Mouse (Mus musculus) limb, embryonic 12.5 days (tissue): ENCODE measurements around the gene Uckl1. TPM values are rescaled to one million over a fixed set of nuclear protein-coding genes. Genes with fewer than 3 reads are reported as not detected.
A peak's percentile ranks its signal among the peaks of the same experiment; 100 is the strongest.

Experiments
- ATAC-seq: fragments of 200-750 bp; cut with Nextera tagmentation; 2 replicates; pipeline ENCODE4 v1.8.0; 2017; ENCODE audit warnings: low read depth, moderate TSS enrichment; ENCODE audit not compliant: insufficient number of reproducible peaks, insufficient read depth, low FRiP score, low TSS enrichment
- H3K27ac ChIP-seq: fragments of 300-500 bp; sonication (generic); 2 replicates; pipeline ENCODE4 v1.5.1; 2016; ENCODE audit warnings: mild to moderate bottlenecking, moderate library complexity
- H3K27me3 ChIP-seq: fragments of 300-500 bp; sonication (generic); 2 replicates; pipeline ENCODE4 v1.6.1; 2016; ENCODE audit warnings: mild to moderate bottlenecking, moderate library complexity
- H3K36me3 ChIP-seq: fragments of 300-500 bp; sonication (generic); 2 replicates; pipeline ENCODE4 v1.6.1; 2016; ENCODE audit warnings: mild to moderate bottlenecking, moderate library complexity
- H3K4me1 ChIP-seq: fragments of 300-500 bp; sonication (generic); replicated peaks from 2 replicates; pipeline ENCODE4 v1.6.1; 2016
- H3K4me2 ChIP-seq: fragments of 300-500 bp; sonication (generic); 2 replicates; pipeline ENCODE4 v1.6.1; 2016; ENCODE audit warnings: mild to moderate bottlenecking, moderate library complexity
- H3K4me3 ChIP-seq: fragments of 300-500 bp; sonication (generic); replicated peaks from 2 replicates; pipeline ENCODE4 v1.5.1; 2016; ENCODE audit warnings: mild to moderate bottlenecking
- H3K9ac ChIP-seq: fragments of 300-500 bp; sonication (generic); replicated peaks from 2 replicates; pipeline ENCODE4 v1.6.1; 2016; ENCODE audit warnings: mild to moderate bottlenecking, moderate library complexity
- H3K9me3 ChIP-seq: fragments of 300-500 bp; sonication (generic); 2 replicates; pipeline ENCODE4 v1.6.1; 2016; ENCODE audit warnings: mild to moderate bottlenecking, moderate library complexity
- WGBS: fragments of 180-500 bp; shearing (Covaris S2); methylation state at CpG from one replicate; pipeline ENCODE4 v1.1.7; 2016; 5-methylcytosine and 5-hydroxymethylcytosine counted together
- polyA plus RNA-seq: library from polyadenylated mRNA; unstranded; fragments of >200 nt; fragmentation: Nextera tagmentation; extraction: Ambion mirVana; gene quantifications from 2 replicates; pipeline ENCODE4 v1.2.1, GENCODE M21; 2016

Gene Uckl1
- polyA plus RNA-seq, 1 experiment from 2014 or later: 37.9 TPM

DNA sequence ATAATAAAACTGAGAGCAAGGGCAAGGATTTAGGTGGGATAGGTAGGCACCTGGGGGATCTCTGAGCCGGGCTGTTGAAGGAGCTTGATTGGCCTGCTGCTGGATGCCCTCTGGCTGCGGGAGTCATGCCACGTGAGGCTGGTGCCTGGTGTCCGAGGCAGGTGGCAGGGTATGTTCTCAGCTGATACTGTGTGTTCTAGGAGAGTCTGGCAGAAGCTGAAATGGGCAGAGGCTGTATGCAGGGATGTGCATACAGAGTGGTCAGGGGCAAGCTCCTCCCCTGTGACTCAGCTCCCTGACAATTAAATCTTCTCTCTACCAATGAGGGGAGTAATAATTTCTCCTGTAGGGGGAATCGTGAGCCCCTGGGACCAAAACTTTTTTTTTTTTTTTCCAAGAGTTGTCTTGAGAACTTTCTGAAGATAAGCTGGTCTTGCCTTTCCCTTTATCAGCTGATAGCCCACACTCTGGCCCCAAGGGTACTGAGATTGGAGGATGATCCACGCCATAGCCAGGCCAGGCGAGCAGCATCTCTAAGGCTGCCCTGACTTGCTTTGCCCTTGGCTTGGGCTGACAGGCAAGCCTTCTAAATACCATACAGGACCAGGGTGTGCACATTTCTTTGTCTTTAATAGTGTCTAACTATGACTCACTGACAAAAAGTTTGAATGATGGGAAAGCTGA lies 12.8 kb upstream of the Uckl1 start:
- no peak overlapping the region for H3K9ac ChIP-seq
- H3K9me3 ChIP-seq: no peaks in the 10 kb centered on the region
- peaks cover 29% of the 10 kb centered on the region for H3K4me1 ChIP-seq
- WGBS: 70% methylated on average over 7 of the region's 7 CpGs
- no peak for ATAC-seq
- no peak overlapping the region for H3K4me3 ChIP-seq
- H3K27ac ChIP-seq: no peak overlapping the region
- H3K36me3 ChIP-seq: no peaks in the 10 kb centered on the region
- peaks cover 27% of the 10 kb centered on the region for H3K27me3 ChIP-seq
- H3K4me2 ChIP-seq: no peak overlapping the region

DNA sequence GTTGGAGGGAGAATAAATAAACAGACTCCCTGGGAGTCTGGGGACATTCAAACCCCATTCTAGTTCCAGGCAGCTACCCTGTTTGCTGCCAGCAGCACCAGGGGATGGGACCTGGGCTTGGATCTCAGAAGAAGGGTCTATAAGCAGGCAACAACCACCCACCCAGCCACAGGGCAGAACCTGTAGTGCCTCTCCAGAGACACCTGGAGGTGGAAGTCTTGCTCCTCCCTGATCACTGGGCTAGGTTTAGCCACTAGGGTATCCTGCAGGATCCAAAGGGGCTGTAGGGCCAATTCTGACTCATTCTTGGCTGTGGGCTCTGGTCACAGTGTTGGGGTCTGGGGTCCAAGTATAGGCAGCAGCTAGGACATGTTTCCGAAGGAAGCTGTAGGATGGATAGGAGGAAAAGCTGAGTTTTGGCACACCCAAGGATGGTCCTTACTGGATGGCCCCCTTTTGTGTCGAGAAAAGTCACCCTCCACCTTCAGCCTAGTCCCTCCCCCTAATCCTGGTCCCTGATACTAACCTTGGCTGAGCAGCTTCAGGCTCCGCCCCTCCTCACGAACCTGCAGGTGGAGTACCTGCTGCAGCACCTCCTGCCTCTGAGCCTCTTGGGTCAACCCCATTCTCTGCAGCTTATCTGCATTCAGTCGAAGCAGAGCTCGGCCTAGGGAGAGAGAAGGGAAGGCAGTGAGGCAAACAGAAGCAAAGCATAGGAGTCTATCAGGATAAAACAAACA lies 11.7 kb upstream of the Uckl1 start:
- peaks cover 27% of the 10 kb centered on the region for H3K27me3 ChIP-seq

DNA sequence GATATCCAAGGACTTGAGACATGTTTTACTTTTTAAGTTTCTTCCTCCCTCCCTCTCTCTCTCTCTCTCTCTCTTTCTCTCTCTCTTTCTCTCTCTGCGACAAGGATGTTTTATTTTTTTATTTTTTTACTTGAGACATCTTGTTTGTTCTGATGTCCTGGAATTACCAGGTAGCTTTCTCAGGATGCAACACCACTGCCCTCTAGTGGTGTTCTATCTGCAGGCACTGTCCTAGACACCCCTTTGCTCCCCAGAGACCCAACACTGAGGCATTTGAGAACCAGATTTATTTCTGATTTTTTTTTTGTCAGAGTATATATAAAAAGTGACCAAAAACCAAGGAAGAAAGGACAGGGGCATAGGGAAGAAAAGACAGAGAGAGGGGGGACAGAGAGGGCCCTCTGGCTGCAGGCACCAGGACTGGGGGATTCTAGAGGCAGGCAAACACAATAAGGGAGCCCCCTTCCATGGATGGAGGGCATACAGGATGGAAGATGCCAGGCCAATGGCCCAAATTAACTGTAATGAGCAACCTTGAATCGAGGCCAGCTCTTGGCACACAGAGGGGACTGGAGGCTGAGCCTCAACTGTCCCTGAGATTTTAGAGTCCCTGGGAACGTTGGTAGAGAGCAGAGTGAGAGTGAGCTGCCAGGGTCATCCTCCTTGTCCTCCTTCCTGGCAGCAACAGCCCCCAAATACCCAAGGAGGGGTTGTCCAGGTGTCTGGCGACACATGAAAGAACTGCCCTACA lies 10.4 kb upstream of the Uckl1 start:
- H3K4me3 ChIP-seq: no peak overlapping the region
- H3K9ac ChIP-seq: no peak overlapping the region
- H3K4me1 ChIP-seq: peaks cover 27% of the 10 kb centered on the region
- no peak overlapping the region for H3K27ac ChIP-seq
- 71% methylated on average over 4 of the region's 4 CpGs for WGBS
- ATAC-seq: no peak
- H3K9me3 ChIP-seq: no peaks in the 10 kb centered on the region
- no peak overlapping the region for H3K4me2 ChIP-seq
- peaks cover 24% of the 10 kb centered on the region for H3K27me3 ChIP-seq
- H3K36me3 ChIP-seq: peaks cover 8% of the 10 kb centered on the region

More for the DNA sequence above, 11.7 kb upstream of the Uckl1 start:
- H3K36me3 ChIP-seq: no peaks in the 10 kb centered on the region
- H3K9me3 ChIP-seq: no peaks in the 10 kb centered on the region
- H3K4me3 ChIP-seq: no peak overlapping the region
- H3K27ac ChIP-seq: no peak overlapping the region
- no peak overlapping the region for H3K9ac ChIP-seq
- peaks cover 27% of the 10 kb centered on the region for H3K4me1 ChIP-seq
- ATAC-seq: no peak
- WGBS: 41% methylated on average over 6 of the region's 6 CpGs
- no peak overlapping the region for H3K4me2 ChIP-seq

DNA sequence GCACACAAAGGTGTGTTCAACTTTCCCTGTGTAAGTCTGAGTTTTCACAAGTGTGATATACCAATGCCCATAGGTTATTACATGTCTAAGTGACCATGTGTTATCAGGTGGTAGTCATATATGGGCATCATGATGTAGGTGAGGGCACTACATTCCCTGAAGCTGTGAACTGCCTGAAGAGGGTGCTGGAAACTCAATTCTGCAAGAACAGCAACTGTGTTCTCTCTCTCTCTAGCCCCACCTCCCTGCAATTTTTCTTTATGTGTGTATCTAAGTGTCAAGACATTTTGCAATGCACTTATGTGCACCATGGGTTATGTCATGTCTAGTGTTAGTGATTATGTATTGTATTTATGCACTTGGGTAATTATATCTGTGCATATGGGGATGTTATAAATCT lies 9.2 kb upstream of the Uckl1 start:
- no peaks in the 10 kb centered on the region for H3K9me3 ChIP-seq
- H3K4me2 ChIP-seq: no peak overlapping the region
- H3K27me3 ChIP-seq: peaks cover 14% of the 10 kb centered on the region
- H3K27ac ChIP-seq: no peak overlapping the region
- no peak for ATAC-seq
- peaks cover 27% of the 10 kb centered on the region for H3K4me1 ChIP-seq
- no peak overlapping the region for H3K4me3 ChIP-seq
- H3K36me3 ChIP-seq: peaks cover 20% of the 10 kb centered on the region
- no peak overlapping the region for H3K9ac ChIP-seq

DNA sequence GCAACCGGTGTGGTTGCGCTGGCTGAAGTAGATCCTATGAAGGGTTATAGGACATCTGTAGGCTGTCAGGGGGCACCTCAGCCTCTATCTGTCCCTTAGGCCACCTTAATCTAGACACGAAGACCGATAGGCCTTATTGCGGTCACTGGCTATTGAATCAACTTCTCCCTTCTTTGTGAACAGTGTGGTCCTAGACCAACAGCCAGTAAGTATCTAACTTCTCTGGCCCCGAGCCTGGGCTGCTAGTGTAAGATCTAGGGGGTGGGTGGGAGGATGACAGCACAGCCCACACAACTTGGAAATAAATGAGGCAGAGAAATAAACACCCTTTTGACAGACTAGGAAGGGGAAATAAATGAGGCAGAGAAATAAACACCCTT lies 8.3 kb upstream of the Uckl1 start:
- Histone ChIP-seq H3K4me2 (peak overlapping the region; percentile 85), H3K4me1 (peaks cover 20% of the 10 kb centered on the region), H3K4me3 (peak overlapping the region; percentile 95), H3K27me3 (peaks cover 4% of the 10 kb centered on the region; the same call in 1 of the 2 replicates), H3K27ac (peak overlapping the region; percentile 82; the same call in 1 of the 2 replicates), H3K9ac (peak overlapping the region; percentile 89), H3K9me3 (no peaks in the 10 kb centered on the region), H3K36me3 (peaks cover 29% of the 10 kb centered on the region)
- 6% methylated on average over 6 of the region's 6 CpGs for WGBS
- ATAC-seq: peak; percentile 13; the same call in 1 of the 2 replicates

DNA sequence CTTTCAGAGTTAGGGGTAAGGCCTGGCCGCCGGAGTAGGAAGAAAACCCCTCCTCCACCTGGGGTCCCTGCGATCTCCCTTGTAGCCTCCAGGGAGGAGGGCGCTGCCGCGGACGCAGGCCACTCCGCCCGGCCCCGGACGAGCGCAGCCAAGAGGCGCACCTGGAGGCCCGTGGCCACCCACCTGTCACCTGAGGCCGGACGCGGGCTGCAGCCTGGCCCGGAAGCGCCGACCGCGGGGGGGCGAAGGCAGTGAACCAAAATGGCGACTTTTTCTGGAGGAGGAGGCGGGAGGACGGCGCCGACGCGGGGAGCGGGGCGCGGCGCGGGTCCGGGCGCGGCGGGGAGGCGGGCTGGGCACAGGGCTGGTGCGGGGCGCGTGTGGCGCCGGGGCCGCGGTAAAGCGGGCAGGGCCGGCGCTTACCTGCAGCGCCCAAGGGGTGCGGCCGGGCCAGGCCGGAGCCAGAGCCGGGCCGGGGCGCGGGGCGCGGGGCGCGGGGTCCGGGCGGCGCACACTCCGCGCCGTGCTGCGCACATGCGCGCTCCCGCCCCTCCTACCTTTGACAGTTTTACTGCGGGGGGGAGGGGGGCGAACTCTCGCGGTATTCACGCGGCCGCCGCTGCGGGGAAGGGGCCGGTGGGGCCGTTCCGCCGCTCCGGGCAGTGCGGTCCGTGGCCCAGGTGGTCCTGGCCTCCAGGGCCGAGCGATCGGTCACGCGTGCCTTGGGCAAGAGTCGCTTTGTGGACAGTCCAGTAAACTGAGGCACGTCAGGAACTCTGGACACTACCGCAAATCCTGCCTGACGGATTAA lies 7.7 kb upstream of the Uckl1 start, which contains the start of gene Zfp512b:
Gene Zfp512b (minus strand): TSS at position 573 of the 811 bp plus-strand sequence.
- H3K9ac ChIP-seq: peak within 1 kb of the TSS; percentile 89
- H3K4me2 ChIP-seq: peak within 1 kb of the TSS; percentile 85
- H3K4me3 ChIP-seq: peak within 1 kb of the TSS; percentile 95
- no peaks in the 10 kb centered on the region for H3K27me3 ChIP-seq
- peak; percentile 71 for ATAC-seq
- H3K36me3 ChIP-seq: peaks cover 35% of the 10 kb centered on the region
- H3K9me3 ChIP-seq: no peaks in the 10 kb centered on the region
- peak within 1 kb of the TSS; percentile 82 for H3K27ac ChIP-seq
- under 1% methylated on average over 88 of the region's 97 CpGs for WGBS
- H3K4me1 ChIP-seq: peaks cover 17% of the 10 kb centered on the region

DNA sequence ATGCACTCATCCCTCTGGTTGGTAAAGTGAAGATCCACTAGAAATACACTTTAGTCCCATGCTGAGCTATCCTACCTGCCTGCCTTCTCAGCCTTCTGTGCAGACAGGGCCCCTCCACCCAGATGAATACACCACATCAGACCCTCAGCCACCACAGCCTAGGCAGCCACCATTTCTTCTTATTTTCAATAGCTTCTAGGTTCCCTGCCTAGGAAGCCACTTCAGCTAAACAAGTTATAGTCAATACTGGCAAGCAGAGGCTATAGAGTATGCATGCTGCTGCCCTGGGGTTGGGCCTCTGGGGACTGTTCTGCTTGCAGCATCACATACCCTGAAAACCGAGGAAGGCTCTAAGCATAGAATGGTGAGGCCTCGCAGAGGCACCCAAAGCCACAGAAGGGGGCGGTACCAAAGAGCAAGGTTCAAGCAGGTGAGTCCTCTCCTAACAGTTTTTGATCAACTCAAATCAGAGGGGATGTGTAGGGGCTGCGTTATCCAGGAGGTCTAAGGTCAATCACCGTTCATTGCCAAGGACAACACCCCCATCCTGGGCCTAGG lies 6.9 kb upstream of the Uckl1 start, which contains the start of gene Prpf6:
Gene Prpf6 (plus strand): TSS at position 341 of the 558 bp plus-strand sequence.
- H3K4me3 ChIP-seq: peak within 1 kb of the TSS; percentile 95
- H3K27me3 ChIP-seq: no peaks in the 10 kb centered on the region
- peaks cover 17% of the 10 kb centered on the region for H3K4me1 ChIP-seq
- H3K4me2 ChIP-seq: peak within 1 kb of the TSS; percentile 85
- peak within 1 kb of the TSS; percentile 82 for H3K27ac ChIP-seq
- H3K36me3 ChIP-seq: peaks cover 43% of the 10 kb centered on the region
- ATAC-seq: no peak
- no peaks in the 10 kb centered on the region for H3K9me3 ChIP-seq
- WGBS: 28% methylated on average over 5 of the region's 5 CpGs
- H3K9ac ChIP-seq: peak within 1 kb of the TSS; percentile 89

DNA sequence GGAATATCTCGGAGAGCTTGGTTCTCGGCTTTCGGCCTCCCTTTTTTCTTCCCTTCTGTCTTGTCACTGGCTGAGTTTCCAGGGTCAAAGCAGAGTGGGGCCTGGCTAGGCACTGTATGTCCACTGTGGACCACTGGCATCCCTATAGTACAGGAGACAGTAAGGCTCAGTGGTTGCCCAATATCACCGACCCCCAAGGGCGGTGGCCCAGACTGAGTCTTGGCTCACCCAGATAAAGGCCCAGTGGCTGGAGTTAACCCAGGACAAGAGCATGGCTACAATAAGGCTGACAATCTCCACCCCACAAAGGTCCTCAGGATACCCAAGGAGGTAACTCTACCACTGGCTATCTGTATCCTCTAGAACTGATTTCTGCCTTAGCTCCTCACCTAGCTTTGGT lies 5.8 kb upstream of the Uckl1 start:
- Histone ChIP-seq H3K27me3 (no peaks in the 10 kb centered on the region), H3K4me2 (no peak overlapping the region), H3K9ac (0 out of 2 replicates have a peak overlapping the region, but pooled peaks have one; percentile 8), H3K4me3 (no peak overlapping the region), H3K9me3 (no peaks in the 10 kb centered on the region), H3K4me1 (peaks cover 17% of the 10 kb centered on the region), H3K27ac (no peak overlapping the region), H3K36me3 (peaks cover 54% of the 10 kb centered on the region)
- WGBS: 93% methylated on average over 5 of the region's 5 CpGs
- ATAC-seq: no peak

DNA sequence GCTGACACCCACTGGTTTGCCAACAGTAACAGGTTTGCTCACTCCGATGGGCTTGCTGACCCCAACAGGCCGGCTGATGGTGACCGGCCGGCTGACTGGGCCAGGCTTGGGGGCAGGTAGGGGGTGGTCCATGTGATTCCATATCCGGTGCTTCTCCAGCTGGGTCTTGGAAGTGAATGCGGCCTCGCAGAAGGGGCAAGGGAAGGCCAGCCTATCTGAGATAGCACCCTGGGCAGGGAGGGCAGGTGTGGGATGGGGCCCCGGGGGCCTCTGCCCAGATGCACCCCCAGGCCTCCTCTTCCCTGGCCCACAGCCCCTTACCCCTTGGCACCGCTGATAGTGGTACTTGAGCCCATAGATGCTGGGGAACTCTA lies 5.0 kb upstream of the Uckl1 start:
- Histone ChIP-seq H3K9me3 (no peaks in the 10 kb centered on the region), H3K36me3 (peaks cover 62% of the 10 kb centered on the region), H3K27me3 (no peaks in the 10 kb centered on the region), H3K4me2 (no peak overlapping the region), H3K9ac (no peak overlapping the region), H3K27ac (no peak overlapping the region), H3K4me3 (no peak overlapping the region), H3K4me1 (peaks cover 17% of the 10 kb centered on the region)
- ATAC-seq: no peak
- WGBS: 95% methylated on average over 9 of the region's 9 CpGs

DNA sequence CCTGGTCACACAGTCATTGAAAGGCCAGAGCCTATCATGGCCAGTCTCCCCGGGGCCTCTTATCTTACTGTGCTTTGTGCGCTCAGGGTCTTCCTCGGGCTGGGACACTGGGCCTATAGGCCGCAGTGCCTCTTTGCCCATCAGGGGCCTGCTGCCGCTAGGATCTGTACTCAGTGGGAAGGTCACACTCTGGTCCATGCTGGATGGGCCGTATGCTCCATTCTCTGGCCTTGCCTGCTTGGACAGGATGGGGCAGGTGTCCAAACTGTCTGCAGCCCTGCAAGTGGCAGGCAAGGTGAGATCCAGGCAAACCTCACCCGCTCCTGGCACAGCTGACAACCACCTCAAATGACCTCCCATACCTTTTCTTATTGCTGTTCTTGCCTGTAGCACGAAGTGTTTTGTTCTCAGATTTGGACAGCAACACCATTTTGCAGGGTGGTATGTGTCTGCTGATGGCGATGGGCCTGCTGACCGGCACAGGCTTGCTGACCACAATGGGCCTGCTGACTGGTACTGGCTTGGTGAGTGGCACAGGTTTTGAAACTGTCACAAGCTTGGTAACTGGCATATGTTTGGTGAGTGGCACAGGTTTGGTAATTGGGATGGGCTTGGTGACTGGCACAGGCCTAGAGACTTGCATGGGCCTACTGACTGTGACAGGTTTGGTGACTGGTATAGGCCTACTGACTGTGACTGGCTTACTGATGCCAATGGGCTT lies 4.5 kb upstream of the Uckl1 start:
- no peak overlapping the region for H3K4me3 ChIP-seq
- H3K4me2 ChIP-seq: no peak overlapping the region
- H3K27me3 ChIP-seq: no peaks in the 10 kb centered on the region
- H3K27ac ChIP-seq: no peak overlapping the region
- H3K9me3 ChIP-seq: no peaks in the 10 kb centered on the region
- H3K9ac ChIP-seq: no peak overlapping the region; the same call in 1 of the 2 replicates
- peaks cover 17% of the 10 kb centered on the region for H3K4me1 ChIP-seq
- peaks cover 67% of the 10 kb centered on the region for H3K36me3 ChIP-seq
- ATAC-seq: no peak
- 94% methylated on average over 10 of the region's 10 CpGs for WGBS
